Mouse (Mus musculus) c-Kit-positive CD71-negative TER-119-negative erythroid progenitor cells, embryonic 14.5 days (primary cell): ENCODE measurements around the gene D230025D16Rik.
"Not testable (repeated sequence)": the region's sequence is repeated elsewhere in the genome, so short reads cannot be mapped to it uniquely, and the experiment has no call there.

Experiments
- DNase-seq: peaks from one replicate; pipeline ENCODE4 v3.0.0-alpha.2; 2013; ENCODE audit warnings: low read depth

D230025D16Rik gene

GRCm38 (mm10) chr8:105291802-105292201 is 66.9 kb downstream of the D230025D16Rik start:
- DNase-seq = not testable (repeated sequence)

- DNase-seq = no peak
These were observed 67.5 kb downstream of the D230025D16Rik start for GRCm38 (mm10) chr8:105292471-105292870.

- no peak for DNase-seq
These were observed 68.5 kb downstream of the D230025D16Rik start for GRCm38 (mm10) chr8:105293405-105293804.

GRCm38 (mm10) chr8:105294776-105295175 is 69.8 kb downstream of the D230025D16Rik start:
- no peak for DNase-seq

GRCm38 (mm10) chr8:105295256-105295655 is 70.3 kb downstream of the D230025D16Rik start:
- no peak for DNase-seq

GRCm38 (mm10) chr8:105295895-105296573 is 71.1 kb downstream of the D230025D16Rik start, which contains the start of gene Exoc3l:
TSS of gene Exoc3l (minus strand) at chr8:105296101.
- DNase-seq = no peak

GRCm38 (mm10) chr8:105297511-105298192 is 72.7 kb downstream of the D230025D16Rik start, which contains the start of gene E2f4:
TSS of gene E2f4 (plus strand) at chr8:105297663.
- peak; percentile 86 for DNase-seq

GRCm38 (mm10) chr8:105298351-105299252 is 73.7 kb downstream of the D230025D16Rik start:
- no peak for DNase-seq

GRCm38 (mm10) chr8:105299962-105300361 is 75.0 kb downstream of the D230025D16Rik start:
- no peak for DNase-seq
